Mouse (Mus musculus): Measurements from ENCODE around the gene Slc17a5. TPM values are rescaled to one million over a fixed set of nuclear protein-coding genes. Genes with fewer than 3 reads are reported as not detected.

Slc17a5 gene
- polyA plus RNA-seq, 1 experiment from 2014 or later, result 15.9 TPM

- Histone ChIP-seq H3K4me2 (ENCODE audit: low read length) (no peak overlapping the region), H3K36me3 (ENCODE audit: control insufficient read depth, insufficient read depth, low read length) (peaks cover 15% of the 10 kb centered on the region), H3K9ac (ENCODE audit: low read depth, low read length) (no peak overlapping the region), H3K27me3 (ENCODE audit: control insufficient read depth, insufficient read depth, low read depth, low read length) (no peaks in the 10 kb centered on the region), H3K27ac (ENCODE audit: low read length) (no peak overlapping the region), H3K4me3 (ENCODE audit: low read depth, low read length) (no peak overlapping the region), H3K4me1 (ENCODE audit: control insufficient read depth, insufficient read depth, low read length) (no peaks in the 10 kb centered on the region), H3K9me3 (replicated peaks; ENCODE audit: control insufficient read depth, low read length, poor library complexity, severe bottlenecking) (no peaks in the 10 kb centered on the region)
- WGBS, result 98% methylated on average over 7 of the region's 7 CpGs
- ATAC-seq, result no peak
These were observed 9.0 kb downstream of the Slc17a5 start for GRCm38 (mm10) chr9:78578824-78579223.

- Histone ChIP-seq H3K9me3 (replicated peaks; ENCODE audit: control insufficient read depth, low read length, poor library complexity, severe bottlenecking) (no peaks in the 10 kb centered on the region), H3K4me3 (ENCODE audit: low read depth, low read length) (no peak overlapping the region), H3K4me2 (ENCODE audit: low read length) (no peak overlapping the region), H3K27me3 (ENCODE audit: control insufficient read depth, insufficient read depth, low read depth, low read length) (no peaks in the 10 kb centered on the region), H3K36me3 (ENCODE audit: control insufficient read depth, insufficient read depth, low read length) (peaks cover 18% of the 10 kb centered on the region), H3K9ac (ENCODE audit: low read depth, low read length) (no peak overlapping the region), H3K4me1 (ENCODE audit: control insufficient read depth, insufficient read depth, low read length) (no peaks in the 10 kb centered on the region), H3K27ac (ENCODE audit: low read length) (no peak overlapping the region)
- WGBS, result 90% methylated on average over 5 of the region's 5 CpGs
- no peak for ATAC-seq
These were observed 11.4 kb downstream of the Slc17a5 start for GRCm38 (mm10) chr9:78576466-78576865.

- 86% methylated on average over 9 of the region's 9 CpGs for WGBS
- ATAC-seq, result no peak
- Histone ChIP-seq H3K9ac (ENCODE audit: low read depth, low read length) (no peak overlapping the region), H3K4me3 (ENCODE audit: low read depth, low read length) (no peak overlapping the region), H3K27ac (ENCODE audit: low read length) (no peak overlapping the region), H3K4me2 (ENCODE audit: low read length) (no peak overlapping the region), H3K27me3 (ENCODE audit: control insufficient read depth, insufficient read depth, low read depth, low read length) (no peaks in the 10 kb centered on the region), H3K36me3 (ENCODE audit: control insufficient read depth, insufficient read depth, low read length) (peaks cover 10% of the 10 kb centered on the region), H3K9me3 (replicated peaks; ENCODE audit: control insufficient read depth, low read length, poor library complexity, severe bottlenecking) (no peaks in the 10 kb centered on the region), H3K4me1 (ENCODE audit: control insufficient read depth, insufficient read depth, low read length) (no peaks in the 10 kb centered on the region)
These were observed 17.9 kb downstream of the Slc17a5 start for GRCm38 (mm10) chr9:78569934-78570333.

- WGBS, result 90% methylated on average over 4 of the region's 4 CpGs
These were observed 28.4 kb downstream of the Slc17a5 start for GRCm38 (mm10) chr9:78559479-78559878.

GRCm38 (mm10) chr9:78558586-78559214, 29.1 kb downstream of the Slc17a5 start:
- Histone ChIP-seq H3K36me3 (ENCODE audit: control insufficient read depth, insufficient read depth, low read length) (peaks cover 4% of the 10 kb centered on the region; the same call in 1 of the 2 replicates), H3K27me3 (ENCODE audit: control insufficient read depth, insufficient read depth, low read depth, low read length) (no peaks in the 10 kb centered on the region), H3K4me3 (ENCODE audit: low read depth, low read length) (no peak overlapping the region), H3K9me3 (replicated peaks; ENCODE audit: control insufficient read depth, low read length, poor library complexity, severe bottlenecking) (no peaks in the 10 kb centered on the region), H3K9ac (ENCODE audit: low read depth, low read length) (no peak overlapping the region), H3K27ac (ENCODE audit: low read length) (no peak overlapping the region), H3K4me2 (ENCODE audit: low read length) (no peak overlapping the region), H3K4me1 (ENCODE audit: control insufficient read depth, insufficient read depth, low read length) (no peaks in the 10 kb centered on the region)
- no peak for ATAC-seq
- 91% methylated on average over 8 of the region's 8 CpGs for WGBS

More at GRCm38 (mm10) chr9:78559479-78559878, 28.4 kb downstream of the Slc17a5 start:
- H3K9me3 ChIP-seq (replicated peaks; ENCODE audit: control insufficient read depth, low read length, poor library complexity, severe bottlenecking), result no peaks in the 10 kb centered on the region
- H3K27me3 ChIP-seq (ENCODE audit: control insufficient read depth, insufficient read depth, low read depth, low read length), result no peaks in the 10 kb centered on the region
- H3K4me2 ChIP-seq (ENCODE audit: low read length), result no peak overlapping the region
- no peaks in the 10 kb centered on the region for H3K4me1 ChIP-seq (ENCODE audit: control insufficient read depth, insufficient read depth, low read length)
- H3K36me3 ChIP-seq (ENCODE audit: control insufficient read depth, insufficient read depth, low read length), result peaks cover 4% of the 10 kb centered on the region; the same call in 1 of the 2 replicates
- H3K27ac ChIP-seq (ENCODE audit: low read length), result no peak overlapping the region
- no peak for ATAC-seq
- no peak overlapping the region for H3K9ac ChIP-seq (ENCODE audit: low read depth, low read length)
- no peak overlapping the region for H3K4me3 ChIP-seq (ENCODE audit: low read depth, low read length)

GRCm38 (mm10) chr9:78557041-78557440, 30.8 kb downstream of the Slc17a5 start:
- H3K4me3 ChIP-seq (ENCODE audit: low read depth, low read length), result no peak overlapping the region
- 97% methylated on average over 1 of the region's 1 CpGs for WGBS
- no peak for ATAC-seq

GRCm38 (mm10) chr9:78552984-78553383, 34.9 kb downstream of the Slc17a5 start:
- peak; percentile 45 for ATAC-seq
- H3K4me1 ChIP-seq (ENCODE audit: control insufficient read depth, insufficient read depth, low read length), result no peaks in the 10 kb centered on the region
- WGBS, result 53% methylated on average over 12 of the region's 12 CpGs
- H3K4me3 ChIP-seq (ENCODE audit: low read depth, low read length), result no peak overlapping the region
- no peak overlapping the region for H3K9ac ChIP-seq (ENCODE audit: low read depth, low read length)
- peaks cover 7% of the 10 kb centered on the region for H3K36me3 ChIP-seq (ENCODE audit: control insufficient read depth, insufficient read depth, low read length)
- H3K9me3 ChIP-seq (replicated peaks; ENCODE audit: control insufficient read depth, low read length, poor library complexity, severe bottlenecking), result no peaks in the 10 kb centered on the region
- H3K4me2 ChIP-seq (ENCODE audit: low read length), result no peak overlapping the region
- H3K27ac ChIP-seq (ENCODE audit: low read length), result no peak overlapping the region
- H3K27me3 ChIP-seq (ENCODE audit: control insufficient read depth, insufficient read depth, low read depth, low read length), result no peaks in the 10 kb centered on the region

More at GRCm38 (mm10) chr9:78557041-78557440, 30.8 kb downstream of the Slc17a5 start:
- Histone ChIP-seq H3K27me3 (ENCODE audit: control insufficient read depth, insufficient read depth, low read depth, low read length) (no peaks in the 10 kb centered on the region), H3K36me3 (ENCODE audit: control insufficient read depth, insufficient read depth, low read length) (peaks cover 11% of the 10 kb centered on the region), H3K9me3 (replicated peaks; ENCODE audit: control insufficient read depth, low read length, poor library complexity, severe bottlenecking) (no peaks in the 10 kb centered on the region), H3K27ac (ENCODE audit: low read length) (no peak overlapping the region), H3K4me2 (ENCODE audit: low read length) (no peak overlapping the region), H3K4me1 (ENCODE audit: control insufficient read depth, insufficient read depth, low read length) (no peaks in the 10 kb centered on the region), H3K9ac (ENCODE audit: low read depth, low read length) (no peak overlapping the region)

- H3K4me3 ChIP-seq (ENCODE audit: low read depth, low read length), result no peak overlapping the region
- H3K4me1 ChIP-seq (ENCODE audit: control insufficient read depth, insufficient read depth, low read length), result no peaks in the 10 kb centered on the region
- no peaks in the 10 kb centered on the region for H3K9me3 ChIP-seq (replicated peaks; ENCODE audit: control insufficient read depth, low read length, poor library complexity, severe bottlenecking)
- no peak overlapping the region for H3K4me2 ChIP-seq (ENCODE audit: low read length)
- 86% methylated on average over 4 of the region's 4 CpGs for WGBS
- no peak overlapping the region for H3K9ac ChIP-seq (ENCODE audit: low read depth, low read length)
- H3K36me3 ChIP-seq (ENCODE audit: control insufficient read depth, insufficient read depth, low read length), result peaks cover 7% of the 10 kb centered on the region
- H3K27ac ChIP-seq (ENCODE audit: low read length), result no peak overlapping the region
- no peak for ATAC-seq
- H3K27me3 ChIP-seq (ENCODE audit: control insufficient read depth, insufficient read depth, low read depth, low read length), result no peaks in the 10 kb centered on the region
These were observed 36.1 kb downstream of the Slc17a5 start for GRCm38 (mm10) chr9:78551761-78552160.

- Histone ChIP-seq H3K4me2 (ENCODE audit: low read length) (no peak overlapping the region), H3K9ac (ENCODE audit: low read depth, low read length) (no peak overlapping the region), H3K27me3 (ENCODE audit: control insufficient read depth, insufficient read depth, low read depth, low read length) (no peaks in the 10 kb centered on the region), H3K4me1 (ENCODE audit: control insufficient read depth, insufficient read depth, low read length) (no peaks in the 10 kb centered on the region), H3K27ac (ENCODE audit: low read length) (no peak overlapping the region), H3K36me3 (ENCODE audit: control insufficient read depth, insufficient read depth, low read length) (peaks cover 7% of the 10 kb centered on the region), H3K9me3 (replicated peaks; ENCODE audit: control insufficient read depth, low read length, poor library complexity, severe bottlenecking) (no peaks in the 10 kb centered on the region), H3K4me3 (ENCODE audit: low read depth, low read length) (no peak overlapping the region)
- WGBS, result 82% methylated on average over 12 of the region's 12 CpGs
- ATAC-seq, result no peak
These were observed 40.1 kb downstream of the Slc17a5 start for GRCm38 (mm10) chr9:78547742-78548141.
